Mouse (Mus musculus): ENCODE results near the gene Slc20a1. TPM values are rescaled to one million over a fixed set of nuclear protein-coding genes. Genes with fewer than 3 reads are reported as not detected.
A peak's percentile ranks its signal among the peaks of the same experiment; 100 is the strongest.

Slc20a1 gene
- total RNA-seq, 2 experiments from 2014 or later = 31.3 to 34.4 TPM

- no peak for DNase-seq
Measured at GRCm38 (mm10) chr2:129253631-129253970, 55.0 kb downstream of the Slc20a1 start.

- no peak for DNase-seq
Measured at GRCm38 (mm10) chr2:129254076-129254475, 55.5 kb downstream of the Slc20a1 start.

GRCm38 (mm10) chr2:129256006-129256405, 57.4 kb downstream of the Slc20a1 start:
- no peak for DNase-seq

- DNase-seq = no peak
Measured at GRCm38 (mm10) chr2:129258056-129258455, 59.5 kb downstream of the Slc20a1 start.

GRCm38 (mm10) chr2:129258475-129259211, 60.1 kb downstream of the Slc20a1 start:
- DNase-seq = peak; percentile 78

- no peak for DNase-seq
Measured at GRCm38 (mm10) chr2:129260646-129261045, 62.1 kb downstream of the Slc20a1 start.

Other genes with a start within 250 kb of the Slc20a1 start
- gene Zc3h6, start 231.4 kb upstream of the Slc20a1 start, total RNA-seq (2021) = 1 to 10 TPM; 3.6 to 5.1 TPM
- gene Gm10762, start 231.0 kb upstream of the Slc20a1 start, total RNA-seq (2021) = 10 to 100 TPM; 12.0 to 14.9 TPM
- under 1 TPM in 1 of 2 experiments, not detected in 1; 0.07 TPM for gene Vinac1, start 150.6 kb upstream of the Slc20a1 start, total RNA-seq (2021)
- gene Ttl, start 132.8 kb upstream of the Slc20a1 start, total RNA-seq (2021) = 10 to 100 TPM; 18.7 to 18.9 TPM
- 10 to 100 TPM; 14.3 to 15.5 TPM for gene Polr1b, start 97.8 kb upstream of the Slc20a1 start, total RNA-seq (2021)
- 10 to 100 TPM in 1 of 2 experiments, 1 to 10 TPM in 1; 9.6 to 10.6 TPM for gene Chchd5, start 69.1 kb upstream of the Slc20a1 start, total RNA-seq (2021)
- 10 to 100 TPM; 37.8 to 45.4 TPM for gene Ckap2l, start 98.4 kb downstream of the Slc20a1 start, total RNA-seq (2021)
- under 1 TPM in 1 of 2 experiments, not detected in 1; 0.14 TPM for gene Il1a, start 111.2 kb downstream of the Slc20a1 start, total RNA-seq (2021)
- under 1 TPM in 1 of 2 experiments, not detected in 1; 0.25 TPM for gene Il1b, start 172.4 kb downstream of the Slc20a1 start, total RNA-seq (2021)